Mouse (Mus musculus) heart, embryonic 13.5 days (tissue): Measurements from ENCODE around the gene P4hb. TPM values are rescaled to one million over a fixed set of nuclear protein-coding genes. Genes with fewer than 3 reads are reported as not detected.
"Not testable (repeated sequence)": the region's sequence is repeated elsewhere in the genome, so short reads cannot be mapped to it uniquely, and the experiment has no call there.

Source experiments
- ATAC-seq: fragments of 200-750 bp; cut with Nextera tagmentation; 2 replicates; pipeline ENCODE4 v1.8.0; 2017; ENCODE audit warnings: moderate TSS enrichment; ENCODE audit not compliant: insufficient number of reproducible peaks, low FRiP score, low TSS enrichment; ENCODE audit errors: extremely low read depth
- H3K27ac ChIP-seq: fragments of 300-500 bp; sonication (generic); replicated peaks from 2 replicates; pipeline ENCODE4 v1.5.1; 2015; ENCODE audit warnings: moderate library complexity, mild to moderate bottlenecking, inconsistent platforms
- H3K27me3 ChIP-seq: fragments of 300-500 bp; sonication (generic); replicated peaks from 2 replicates; pipeline ENCODE4 v1.6.1; 2015; ENCODE audit warnings: mild to moderate bottlenecking, inconsistent platforms
- H3K36me3 ChIP-seq: fragments of 300-500 bp; sonication (generic); 2 replicates; pipeline ENCODE4 v1.6.1; 2015; ENCODE audit warnings: mild to moderate bottlenecking, inconsistent platforms
- H3K4me1 ChIP-seq: fragments of 300-500 bp; sonication (generic); 2 replicates; pipeline ENCODE4 v1.6.1; 2015; ENCODE audit warnings: inconsistent platforms
- H3K4me2 ChIP-seq: fragments of 300-500 bp; sonication (generic); 2 replicates; pipeline ENCODE4 v1.6.1; 2015; ENCODE audit warnings: inconsistent platforms, mild to moderate bottlenecking, moderate library complexity
- H3K4me3 ChIP-seq: fragments of 300-500 bp; sonication (generic); 2 replicates; pipeline ENCODE4 v1.5.1; 2015; ENCODE audit warnings: moderate library complexity, mild to moderate bottlenecking, inconsistent platforms
- H3K9ac ChIP-seq: fragments of 300-500 bp; sonication (generic); 2 replicates; pipeline ENCODE4 v1.6.1; 2015; ENCODE audit warnings: inconsistent platforms, mild to moderate bottlenecking, moderate library complexity
- H3K9me3 ChIP-seq: fragments of 300-500 bp; sonication (generic); 2 replicates; pipeline ENCODE4 v1.6.1; 2016; ENCODE audit warnings: inconsistent platforms
- WGBS: fragments of 180-500 bp; shearing (Covaris S2); methylation state at CpG from one replicate; pipeline ENCODE4 v1.1.7; 2015; ENCODE audit warnings: mixed read lengths; 5-methylcytosine and 5-hydroxymethylcytosine counted together
- polyA plus RNA-seq: library from polyadenylated mRNA; unstranded; fragments of >200 nt; fragmentation: Nextera tagmentation; extraction: Ambion mirVana; gene quantifications from 2 replicates; pipeline ENCODE4 v1.2.1, GENCODE M21; 2015

Gene P4hb
- polyA plus RNA-seq, 1 experiment from 2014 or later = 427 TPM

DNA sequence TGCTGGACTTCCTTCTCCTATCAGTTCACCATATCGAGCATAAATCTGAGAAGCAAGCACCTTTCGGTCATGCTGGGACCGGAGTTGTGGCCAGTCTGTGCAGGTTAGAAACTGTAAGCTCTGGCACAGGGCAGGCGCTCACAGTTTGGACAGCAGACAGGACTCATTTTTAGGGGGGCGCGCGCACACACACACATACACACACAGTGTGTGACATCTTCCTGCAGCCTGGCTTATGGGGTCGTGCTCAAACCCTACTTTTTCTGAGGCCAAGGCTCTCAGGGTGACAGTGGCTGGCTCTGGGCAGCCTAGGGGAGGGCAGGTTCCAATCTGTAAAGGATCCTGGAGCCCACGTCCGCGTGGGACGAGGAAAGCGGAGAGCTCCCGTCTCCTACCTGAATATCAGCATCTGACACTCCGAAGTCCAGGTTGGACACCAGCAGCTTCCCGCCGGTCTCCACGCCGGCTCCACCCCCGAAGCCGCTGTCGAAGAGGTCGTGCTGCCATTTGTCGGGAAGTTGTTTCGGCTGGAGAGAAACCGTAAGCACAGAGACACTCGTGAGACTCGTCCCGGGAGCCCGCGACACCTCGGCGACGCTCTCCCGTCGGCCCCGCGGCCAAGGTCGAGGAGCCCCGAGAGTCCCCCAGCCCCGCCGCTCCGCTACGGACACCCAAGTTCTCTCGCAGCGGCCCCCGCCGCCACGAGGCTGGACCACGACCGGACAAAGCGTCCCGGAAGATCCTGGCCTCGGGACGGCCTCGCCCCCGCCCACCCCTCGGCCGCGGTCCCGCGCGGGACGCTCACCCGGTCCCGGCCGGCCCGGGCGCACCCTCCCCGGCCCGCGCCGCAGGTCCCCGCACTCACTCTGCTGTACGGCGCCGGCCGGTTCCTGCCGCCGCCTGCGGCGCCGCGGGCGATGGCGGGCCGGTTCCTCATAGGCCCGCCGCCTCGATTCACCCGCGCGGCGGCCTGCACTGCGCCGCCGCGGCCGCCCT lies 24.5 kb upstream of the P4hb start:
- ATAC-seq = peak; percentile 51
- Histone ChIP-seq H3K27ac (peak overlapping the region; percentile 93), H3K9me3 (no peaks in the 10 kb centered on the region), H3K27me3 (no peaks in the 10 kb centered on the region), H3K4me2 (peak overlapping the region; percentile 85), H3K36me3 (peaks cover 76% of the 10 kb centered on the region), H3K4me1 (peaks cover 32% of the 10 kb centered on the region), H3K9ac (peak overlapping the region; percentile 100), H3K4me3 (peak overlapping the region; percentile 99)
- WGBS = 3% methylated on average over 98 of the region's 99 CpGs

DNA sequence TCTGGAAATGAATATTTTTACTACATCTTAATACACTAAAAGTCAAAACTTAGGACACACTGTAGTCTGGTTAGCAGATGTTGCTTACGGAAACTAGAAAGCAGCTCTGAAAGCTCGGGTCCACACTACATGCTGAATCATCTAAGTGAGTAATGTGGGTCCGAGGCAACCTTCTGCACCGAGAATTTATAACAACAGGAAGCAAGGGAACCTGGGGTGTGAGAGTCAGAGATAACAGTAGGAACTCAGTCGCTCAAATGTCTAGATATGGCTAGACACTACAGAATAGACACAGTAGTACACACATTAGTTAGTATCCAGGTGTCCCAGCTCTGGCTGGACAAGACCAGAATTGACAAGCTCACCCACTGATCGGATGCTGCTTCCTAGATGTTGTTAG lies 15.5 kb upstream of the P4hb start:
- no peaks in the 10 kb centered on the region for H3K27me3 ChIP-seq
- H3K36me3 ChIP-seq = peaks cover 98% of the 10 kb centered on the region
- H3K4me2 ChIP-seq = no peak overlapping the region
- H3K4me3 ChIP-seq = no peak overlapping the region
- no peak for ATAC-seq
- WGBS = 75% methylated on average over 6 of the region's 6 CpGs
- H3K9me3 ChIP-seq = peaks cover 5% of the 10 kb centered on the region
- H3K4me1 ChIP-seq = no peaks in the 10 kb centered on the region
- H3K9ac ChIP-seq = no peak overlapping the region
- no peak overlapping the region for H3K27ac ChIP-seq

GRCm38 (mm10) chr11:120583937-120584336 lies 10.9 kb upstream of the P4hb start:
- no peak overlapping the region for H3K4me2 ChIP-seq
- H3K27ac ChIP-seq = no peak overlapping the region
- no peak for ATAC-seq
- H3K4me3 ChIP-seq = no peak overlapping the region
- H3K9ac ChIP-seq = no peak overlapping the region
- H3K36me3 ChIP-seq = peaks cover 71% of the 10 kb centered on the region
- H3K9me3 ChIP-seq = peaks cover 5% of the 10 kb centered on the region
- WGBS = 92% methylated on average over 1 of the region's 1 CpGs
- no peaks in the 10 kb centered on the region for H3K27me3 ChIP-seq
- peaks cover 26% of the 10 kb centered on the region for H3K4me1 ChIP-seq

DNA sequence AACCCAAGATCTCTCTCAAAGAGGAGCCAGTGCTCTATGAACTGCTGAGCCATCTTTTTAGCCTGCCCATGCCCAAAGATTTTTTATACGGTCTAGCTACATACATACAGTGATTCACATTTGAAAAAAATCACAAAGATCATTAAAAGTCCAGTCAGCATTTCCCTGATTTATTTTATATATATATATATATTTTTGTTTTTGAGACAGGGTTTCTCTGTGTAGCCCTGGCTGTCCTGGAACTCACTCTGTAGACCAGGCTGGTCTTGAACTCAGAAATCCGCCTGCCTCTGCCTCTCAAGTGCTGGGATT lies 9.9 kb upstream of the P4hb start:
- 90% methylated on average over 2 of the region's 2 CpGs for whole genome bisulfite sequencing
- H3K9ac ChIP-seq, H3K4me2 ChIP-seq, H3K27me3 ChIP-seq, H3K9me3 ChIP-seq, H3K27ac ChIP-seq, ATAC-seq, H3K4me3 ChIP-seq: not testable (repeated sequence)
- Histone ChIP-seq H3K4me1 (peaks cover 33% of the 10 kb centered on the region), H3K36me3 (peaks cover 71% of the 10 kb centered on the region)

DNA sequence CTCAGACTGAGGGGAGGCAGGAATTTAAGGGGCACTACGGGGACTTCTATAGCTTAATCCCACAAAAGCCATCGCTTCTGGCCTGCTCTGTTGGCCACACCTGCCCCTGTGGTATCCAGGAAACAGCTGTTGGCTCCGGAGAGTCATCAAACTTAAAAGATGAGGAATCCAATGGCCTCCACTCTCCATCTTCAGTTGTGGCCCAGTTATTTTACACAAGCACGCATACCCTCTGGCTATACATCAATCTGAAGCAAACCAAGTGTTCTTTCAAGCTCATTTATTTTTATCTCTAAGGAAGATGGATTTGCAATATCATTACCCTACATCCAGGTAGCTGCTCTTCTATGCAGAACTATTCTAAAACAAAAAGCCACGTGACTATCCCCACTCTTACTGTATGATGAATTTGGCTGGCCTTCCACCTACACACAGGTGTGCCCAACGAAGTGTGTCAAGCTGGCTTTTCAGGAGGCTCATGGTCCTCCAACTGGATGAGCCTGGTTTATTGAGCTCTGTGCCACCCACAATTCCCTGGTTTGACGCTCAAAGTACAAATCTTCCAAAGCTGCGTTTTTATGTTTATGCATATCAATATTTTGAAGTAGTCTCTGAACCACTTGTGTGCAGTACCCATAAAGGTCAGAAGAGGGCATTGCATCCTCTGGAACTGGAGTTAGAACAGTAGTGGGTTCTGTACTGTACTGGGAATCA lies 9.4 kb upstream of the P4hb start:
- ATAC-seq = no peak
- WGBS = 70% methylated on average over 8 of the region's 8 CpGs
- Histone ChIP-seq H3K9me3 (peaks cover 5% of the 10 kb centered on the region), H3K4me2 (peak overlapping the region; percentile 88), H3K4me3 (peak overlapping the region; percentile 96), H3K4me1 (peaks cover 33% of the 10 kb centered on the region), H3K36me3 (peaks cover 71% of the 10 kb centered on the region), H3K27ac (peak overlapping the region; percentile 94), H3K27me3 (no peaks in the 10 kb centered on the region), H3K9ac (peak overlapping the region; percentile 98)

DNA sequence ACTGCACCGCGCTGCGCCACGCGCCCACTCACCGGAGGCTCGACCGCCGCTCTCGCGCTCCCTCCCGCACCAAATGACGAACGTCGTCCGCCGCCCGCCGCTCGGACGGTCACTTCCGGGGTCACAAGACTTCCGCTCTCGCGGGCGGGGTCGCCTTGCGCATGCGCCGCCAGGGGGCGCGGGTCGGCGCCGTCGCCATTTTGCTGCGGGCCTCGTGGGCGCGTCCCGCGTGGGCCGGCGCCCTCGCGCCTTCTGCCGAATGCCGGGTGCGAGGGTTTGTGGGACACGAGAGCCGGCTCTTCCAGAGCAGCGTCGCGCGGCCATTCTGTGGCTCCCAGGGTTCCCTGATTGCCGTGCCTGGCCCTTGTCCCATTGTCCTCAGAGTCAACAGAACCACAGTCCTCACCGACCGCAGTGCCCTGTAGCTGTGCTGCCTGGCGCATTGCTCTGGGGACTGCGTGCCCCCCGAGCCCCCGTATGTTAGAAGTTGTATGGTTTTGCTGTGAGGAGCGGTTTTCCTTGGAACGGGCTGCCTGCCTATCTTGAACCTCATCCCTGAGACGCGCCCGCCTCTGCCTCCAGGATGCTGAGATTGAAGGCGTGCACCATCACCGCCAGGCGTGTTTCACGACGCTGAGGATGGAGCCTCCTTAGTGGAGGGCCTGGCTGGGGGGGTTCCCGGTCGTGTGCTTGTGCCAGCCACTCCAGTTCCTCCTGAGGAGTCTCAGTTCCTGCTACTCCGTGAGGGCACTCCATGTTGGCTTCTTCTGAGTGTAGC lies 8.6 kb upstream of the P4hb start, which contains the start of gene Arhgdia:
Gene Arhgdia, minus strand, starts transcription at position 135 of the 778 bp plus-strand sequence.
- H3K9ac ChIP-seq = peak within 1 kb of the TSS; percentile 98
- H3K9me3 ChIP-seq = peaks cover 5% of the 10 kb centered on the region
- H3K4me1 ChIP-seq = peaks cover 33% of the 10 kb centered on the region
- ATAC-seq = peak; percentile 63
- peak within 1 kb of the TSS; percentile 94 for H3K27ac ChIP-seq
- H3K36me3 ChIP-seq = peaks cover 71% of the 10 kb centered on the region
- peak within 1 kb of the TSS; percentile 88 for H3K4me2 ChIP-seq
- WGBS = 5% methylated on average over 66 of the region's 75 CpGs
- no peaks in the 10 kb centered on the region for H3K27me3 ChIP-seq
- H3K4me3 ChIP-seq = peak within 1 kb of the TSS; percentile 96

DNA sequence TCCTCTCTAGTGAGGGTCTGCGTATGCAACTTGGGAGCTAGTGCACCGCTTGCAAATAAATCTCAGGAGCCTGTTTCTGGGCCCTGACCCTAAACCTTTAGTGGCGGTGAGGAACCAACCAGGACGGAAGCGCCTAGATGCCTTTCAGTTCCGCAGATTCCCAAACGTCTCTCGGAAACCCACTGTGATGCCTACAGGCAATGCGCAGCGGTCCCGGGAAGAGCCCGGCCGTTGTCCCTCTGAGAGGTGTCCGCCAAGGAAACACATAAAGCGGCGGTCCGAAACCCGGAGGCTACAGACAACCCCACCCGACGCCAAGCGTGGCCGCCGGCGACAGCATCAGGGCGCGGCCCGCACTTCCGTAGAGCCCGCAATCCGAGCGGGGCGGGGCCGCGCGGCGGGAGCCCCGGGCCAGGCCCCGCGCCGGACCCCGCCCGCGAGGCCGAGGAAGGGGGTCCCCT lies 7.8 kb upstream of the P4hb start:
- Histone ChIP-seq H3K9ac (peak overlapping the region; percentile 98), H3K4me1 (peaks cover 33% of the 10 kb centered on the region), H3K9me3 (peaks cover 5% of the 10 kb centered on the region), H3K27ac (peak overlapping the region; percentile 94), H3K4me3 (peak overlapping the region; percentile 96), H3K36me3 (peaks cover 67% of the 10 kb centered on the region), H3K27me3 (no peaks in the 10 kb centered on the region), H3K4me2 (peak overlapping the region; percentile 88)
- peak; percentile 49 for ATAC-seq
- WGBS = under 1% methylated on average over 43 of the region's 44 CpGs

- Histone ChIP-seq H3K27ac (peak overlapping the region; percentile 94), H3K4me3 (peak overlapping the region; percentile 96), H3K27me3 (no peaks in the 10 kb centered on the region), H3K36me3 (peaks cover 60% of the 10 kb centered on the region), H3K9me3 (peaks cover 5% of the 10 kb centered on the region), H3K4me1 (peaks cover 33% of the 10 kb centered on the region), H3K4me2 (peak overlapping the region; percentile 88), H3K9ac (peak overlapping the region; percentile 98)
- WGBS = 52% methylated on average over 7 of the region's 7 CpGs
- no peak for ATAC-seq
Measured at GRCm38 (mm10) chr11:120580190-120580589, 7.1 kb upstream of the P4hb start.

GRCm38 (mm10) chr11:120579316-120580107 lies 6.5 kb upstream of the P4hb start:
- Histone ChIP-seq H3K27ac (peak overlapping the region; percentile 94), H3K9ac (peak overlapping the region; percentile 98), H3K27me3 (no peaks in the 10 kb centered on the region), H3K36me3 (peaks cover 55% of the 10 kb centered on the region), H3K4me3 (peak overlapping the region; percentile 96), H3K4me2 (peak overlapping the region; percentile 88), H3K9me3 (peaks cover 5% of the 10 kb centered on the region), H3K4me1 (peaks cover 36% of the 10 kb centered on the region)
- 44% methylated on average over 15 of the region's 15 CpGs for WGBS
- no peak for ATAC-seq

GRCm38 (mm10) chr11:120578694-120579243 lies 5.7 kb upstream of the P4hb start:
- Histone ChIP-seq H3K4me3 (peak overlapping the region; percentile 96; the same call in 1 of the 2 replicates), H3K27ac (no peak overlapping the region), H3K9me3 (peaks cover 1% of the 10 kb centered on the region; the same call in 1 of the 2 replicates), H3K4me2 (no peak overlapping the region), H3K4me1 (peaks cover 44% of the 10 kb centered on the region), H3K36me3 (peaks cover 47% of the 10 kb centered on the region), H3K27me3 (no peaks in the 10 kb centered on the region), H3K9ac (peak overlapping the region; percentile 98)
- 64% methylated on average over 11 of the region's 11 CpGs for WGBS
- ATAC-seq = no peak
